ENCODE assay signal across 22 mouse cellular contexts in genomic region chrX:101379744-101380143, GRCm38 (mm10). TPM values are rescaled to one million over a fixed set of nuclear protein-coding genes. Genes with fewer than 3 reads are reported as not detected.
"Had no signal": no experiment of that assay in that cellular context is flagged by ENCODE, and none has a peak within 500 bp of the region (broad histone marks: within the 10 kb centered on the region; RNA-seq: fewer than 3 reads in every experiment).

No protein-coding gene starts in this region.

- H3K4me2 ChIP-seq: limb, embryonic 13.5 days; liver, embryonic 13.5 days; lung, embryonic 14.5 days; midbrain, embryonic 12.5 days; midbrain, embryonic 15.5 days; neural tube, embryonic 12.5 days; neural tube, embryonic 15.5 days had no signal

- H3K27ac ChIP-seq: kidney, postnatal 0 days; layer of hippocampus, adult 2 months; limb, embryonic 10.5 days; limb, embryonic 13.5 days; macrophage; midbrain, embryonic 12.5 days; midbrain, embryonic 15.5 days; neural tube, embryonic 12.5 days; neural tube, embryonic 15.5 days had no signal

- H3K4me1 ChIP-seq: limb, embryonic 10.5 days; limb, embryonic 13.5 days; neural tube, embryonic 12.5 days had no signal

- ATAC-seq: midbrain, embryonic 15.5 days had no signal

- H3K9me3 ChIP-seq: limb, embryonic 10.5 days; limb, embryonic 13.5 days; liver, embryonic 13.5 days; midbrain, embryonic 12.5 days; midbrain, embryonic 15.5 days; neural tube, embryonic 12.5 days; neural tube, embryonic 15.5 days had no signal

- H3K36me3 ChIP-seq: limb, embryonic 10.5 days; limb, embryonic 13.5 days; liver, embryonic 13.5 days; midbrain, embryonic 12.5 days; midbrain, embryonic 15.5 days; neural tube, embryonic 12.5 days; neural tube, embryonic 15.5 days had no signal

- H3K4me3 ChIP-seq: layer of hippocampus, adult 2 months; limb, embryonic 10.5 days; limb, embryonic 13.5 days; liver, embryonic 13.5 days; midbrain, embryonic 12.5 days; midbrain, embryonic 15.5 days; neural tube, embryonic 12.5 days; neural tube, embryonic 15.5 days had no signal

- DNase-seq: kidney, adult 2 months; kidney, postnatal 25 days; layer of hippocampus, adult 9-11 months; liver, embryonic 13.5 days; lung, embryonic 14.5 days; lung, postnatal 14 days; right cerebral cortex, adult 18-20 months; right cerebral cortex, postnatal 14 days; thymus, adult 2 months; thymus, postnatal 14 days; thymus, postnatal 4 days had no signal

- H3K9ac ChIP-seq: limb, embryonic 13.5 days; liver, embryonic 13.5 days; lung, embryonic 14.5 days; midbrain, embryonic 12.5 days; midbrain, embryonic 15.5 days; neural tube, embryonic 12.5 days; neural tube, embryonic 15.5 days had no signal

RNA-seq across cellular contexts. Expression of gene Gjb1, which starts 3.6 kb away (rescaled TPM):
- total RNA-seq: megakaryocyte, adult 5-6 weeks had no signal
- polyA plus RNA-seq: limb, embryonic 10.5 days; limb, embryonic 13.5 days; macrophage; midbrain, embryonic 12.5 days; testis, adult 2 months had no signal
